Mouse (Mus musculus): Measurements from ENCODE around the gene Cdk2. TPM values are rescaled to one million over a fixed set of nuclear protein-coding genes. Genes with fewer than 3 reads are reported as not detected.

Gene Cdk2
- polyA plus RNA-seq, 1 experiment from 2014 or later = 75.2 TPM

- no peak for ATAC-seq (ENCODE audit: low FRiP score)
- DNase-seq (ENCODE audit: low spot score) = no peak
- Histone ChIP-seq H3K9ac (ENCODE audit: low read depth, low read length) (no peak overlapping the region), H3K27me3 (ENCODE audit: control insufficient read depth, insufficient read depth, low read length) (no peaks in the 10 kb centered on the region), H3K4me3 (ENCODE audit: low read depth, low read length) (no peak overlapping the region), H3K9me3 (ENCODE audit: control insufficient read depth, low read length) (no peaks in the 10 kb centered on the region), H3K36me3 (ENCODE audit: control insufficient read depth, insufficient read depth, low read length) (0 out of 2 replicates have a peak, but pooled peaks cover 2% of the 10 kb centered on the region), H3K4me1 (replicated peaks; ENCODE audit: control insufficient read depth, insufficient read depth, low read length) (no peaks in the 10 kb centered on the region), H3K27ac (ENCODE audit: low read depth, low read length) (no peak overlapping the region), H3K4me2 (replicated peaks; ENCODE audit: low read depth, low read length) (no peak overlapping the region; the same call in 1 of the 2 replicates)
- WGBS = 92% methylated on average over 6 of the region's 6 CpGs
Observed at GRCm38 (mm10) chr10:128697072-128697725, 7.6 kb downstream of the Cdk2 start.

GRCm38 (mm10) chr10:128695992-128696807, 8.6 kb downstream of the Cdk2 start, which contains the start of gene Rab5b:
Gene Rab5b (minus strand): TSS chr10:128696264.
- peak; percentile 99 for ATAC-seq (ENCODE audit: low FRiP score)
- Histone ChIP-seq H3K4me2 (replicated peaks; ENCODE audit: low read depth, low read length) (peak within 1 kb of the TSS; percentile 57), H3K9me3 (ENCODE audit: control insufficient read depth, low read length) (no peaks in the 10 kb centered on the region), H3K27me3 (ENCODE audit: control insufficient read depth, insufficient read depth, low read length) (no peaks in the 10 kb centered on the region), H3K36me3 (ENCODE audit: control insufficient read depth, insufficient read depth, low read length) (0 out of 2 replicates have a peak, but pooled peaks cover 2% of the 10 kb centered on the region), H3K4me3 (ENCODE audit: low read depth, low read length) (peak within 1 kb of the TSS; percentile 49), H3K27ac (ENCODE audit: low read depth, low read length) (peak within 1 kb of the TSS; percentile 94), H3K9ac (ENCODE audit: low read depth, low read length) (peak within 1 kb of the TSS; percentile 66), H3K4me1 (replicated peaks; ENCODE audit: control insufficient read depth, insufficient read depth, low read length) (no peaks in the 10 kb centered on the region)
- WGBS = 1% methylated on average over 40 of the region's 40 CpGs
- peak; percentile 98 for DNase-seq (ENCODE audit: low spot score)

- Histone ChIP-seq H3K4me3 (ENCODE audit: low read depth, low read length) (peak overlapping the region; percentile 49), H3K4me1 (replicated peaks; ENCODE audit: control insufficient read depth, insufficient read depth, low read length) (no peaks in the 10 kb centered on the region), H3K9ac (ENCODE audit: low read depth, low read length) (peak overlapping the region; percentile 66), H3K9me3 (ENCODE audit: control insufficient read depth, low read length) (no peaks in the 10 kb centered on the region), H3K36me3 (ENCODE audit: control insufficient read depth, insufficient read depth, low read length) (no peaks in the 10 kb centered on the region), H3K4me2 (replicated peaks; ENCODE audit: low read depth, low read length) (peak overlapping the region; percentile 57), H3K27me3 (ENCODE audit: control insufficient read depth, insufficient read depth, low read length) (no peaks in the 10 kb centered on the region), H3K27ac (ENCODE audit: low read depth, low read length) (peak overlapping the region; percentile 94)
- WGBS = under 1% methylated on average over 22 of the region's 22 CpGs
- DNase-seq (ENCODE audit: low spot score) = no peak
- no peak for ATAC-seq (ENCODE audit: low FRiP score)
Observed at GRCm38 (mm10) chr10:128695411-128695991, 9.3 kb downstream of the Cdk2 start.

- 2% methylated on average over 9 of the region's 9 CpGs for WGBS
- peak overlapping the region; percentile 13; the same call in 1 of the 2 replicates for H3K9ac ChIP-seq (ENCODE audit: low read depth, low read length)
- no peaks in the 10 kb centered on the region for H3K27me3 ChIP-seq (ENCODE audit: control insufficient read depth, insufficient read depth, low read length)
- H3K36me3 ChIP-seq (ENCODE audit: control insufficient read depth, insufficient read depth, low read length) = no peaks in the 10 kb centered on the region
- DNase-seq (ENCODE audit: low spot score) (peak; percentile 38), ATAC-seq (ENCODE audit: low FRiP score) (no peak)
- peak overlapping the region; percentile 44 for H3K4me3 ChIP-seq (ENCODE audit: low read depth, low read length)
- no peaks in the 10 kb centered on the region for H3K9me3 ChIP-seq (ENCODE audit: control insufficient read depth, low read length)
- H3K4me1 ChIP-seq (replicated peaks; ENCODE audit: control insufficient read depth, insufficient read depth, low read length) = peaks cover 2% of the 10 kb centered on the region; the same call in 1 of the 2 replicates
- peak overlapping the region; percentile 30; the same call in 1 of the 2 replicates for H3K27ac ChIP-seq (ENCODE audit: low read depth, low read length)
- peak overlapping the region; percentile 71 for H3K4me2 ChIP-seq (replicated peaks; ENCODE audit: low read depth, low read length)
Observed at GRCm38 (mm10) chr10:128674469-128675008, 30.3 kb downstream of the Cdk2 start.

GRCm38 (mm10) chr10:128673763-128674468, 30.9 kb downstream of the Cdk2 start, which contains the start of gene Suox:
Gene Suox (minus strand): TSS chr10:128674073.
- peak within 1 kb of the TSS; percentile 30; the same call in 1 of the 2 replicates for H3K27ac ChIP-seq (ENCODE audit: low read depth, low read length)
- H3K9me3 ChIP-seq (ENCODE audit: control insufficient read depth, low read length) = no peaks in the 10 kb centered on the region
- ATAC-seq (ENCODE audit: low FRiP score) (peak; percentile 95), DNase-seq (ENCODE audit: low spot score) (peak; percentile 90)
- H3K4me1 ChIP-seq (replicated peaks; ENCODE audit: control insufficient read depth, insufficient read depth, low read length) = peaks cover 2% of the 10 kb centered on the region; the same call in 1 of the 2 replicates
- no peaks in the 10 kb centered on the region for H3K36me3 ChIP-seq (ENCODE audit: control insufficient read depth, insufficient read depth, low read length)
- H3K9ac ChIP-seq (ENCODE audit: low read depth, low read length) = peak within 1 kb of the TSS; percentile 40
- peak within 1 kb of the TSS; percentile 71 for H3K4me2 ChIP-seq (replicated peaks; ENCODE audit: low read depth, low read length)
- no peaks in the 10 kb centered on the region for H3K27me3 ChIP-seq (ENCODE audit: control insufficient read depth, insufficient read depth, low read length)
- WGBS = under 1% methylated on average over 55 of the region's 60 CpGs
- H3K4me3 ChIP-seq (ENCODE audit: low read depth, low read length) = peak within 1 kb of the TSS; percentile 44

GRCm38 (mm10) chr10:128671148-128671547, 33.7 kb downstream of the Cdk2 start:
- Histone ChIP-seq H3K27me3 (ENCODE audit: control insufficient read depth, insufficient read depth, low read length) (no peaks in the 10 kb centered on the region), H3K4me2 (replicated peaks; ENCODE audit: low read depth, low read length) (no peak overlapping the region), H3K36me3 (ENCODE audit: control insufficient read depth, insufficient read depth, low read length) (no peaks in the 10 kb centered on the region), H3K9ac (ENCODE audit: low read depth, low read length) (no peak overlapping the region), H3K4me1 (replicated peaks; ENCODE audit: control insufficient read depth, insufficient read depth, low read length) (peaks cover 2% of the 10 kb centered on the region; the same call in 1 of the 2 replicates), H3K27ac (ENCODE audit: low read depth, low read length) (no peak overlapping the region), H3K4me3 (ENCODE audit: low read depth, low read length) (no peak overlapping the region), H3K9me3 (ENCODE audit: control insufficient read depth, low read length) (no peaks in the 10 kb centered on the region)
- ATAC-seq (ENCODE audit: low FRiP score) = no peak
- DNase-seq (ENCODE audit: low spot score) = no peak
- WGBS = 91% methylated on average over 9 of the region's 9 CpGs

- Histone ChIP-seq H3K4me1 (replicated peaks; ENCODE audit: control insufficient read depth, insufficient read depth, low read length) (peaks cover 2% of the 10 kb centered on the region; the same call in 1 of the 2 replicates), H3K27me3 (ENCODE audit: control insufficient read depth, insufficient read depth, low read length) (no peaks in the 10 kb centered on the region), H3K4me3 (ENCODE audit: low read depth, low read length) (peak overlapping the region; percentile 68), H3K36me3 (ENCODE audit: control insufficient read depth, insufficient read depth, low read length) (no peaks in the 10 kb centered on the region), H3K9ac (ENCODE audit: low read depth, low read length) (peak overlapping the region; percentile 70), H3K9me3 (ENCODE audit: control insufficient read depth, low read length) (no peaks in the 10 kb centered on the region), H3K27ac (ENCODE audit: low read depth, low read length) (peak overlapping the region; percentile 42; the same call in 1 of the 2 replicates), H3K4me2 (replicated peaks; ENCODE audit: low read depth, low read length) (peak overlapping the region; percentile 84)
- DNase-seq (ENCODE audit: low spot score) = peak; percentile 62
- under 1% methylated on average over 40 of the region's 42 CpGs for WGBS
- peak; percentile 38; the same call in 1 of the 2 replicates for ATAC-seq (ENCODE audit: low FRiP score)
Observed at GRCm38 (mm10) chr10:128668790-128669672, 35.8 kb downstream of the Cdk2 start.
